ENCODE assay signal across 8 mouse cellular contexts in the genomic region with DNA sequence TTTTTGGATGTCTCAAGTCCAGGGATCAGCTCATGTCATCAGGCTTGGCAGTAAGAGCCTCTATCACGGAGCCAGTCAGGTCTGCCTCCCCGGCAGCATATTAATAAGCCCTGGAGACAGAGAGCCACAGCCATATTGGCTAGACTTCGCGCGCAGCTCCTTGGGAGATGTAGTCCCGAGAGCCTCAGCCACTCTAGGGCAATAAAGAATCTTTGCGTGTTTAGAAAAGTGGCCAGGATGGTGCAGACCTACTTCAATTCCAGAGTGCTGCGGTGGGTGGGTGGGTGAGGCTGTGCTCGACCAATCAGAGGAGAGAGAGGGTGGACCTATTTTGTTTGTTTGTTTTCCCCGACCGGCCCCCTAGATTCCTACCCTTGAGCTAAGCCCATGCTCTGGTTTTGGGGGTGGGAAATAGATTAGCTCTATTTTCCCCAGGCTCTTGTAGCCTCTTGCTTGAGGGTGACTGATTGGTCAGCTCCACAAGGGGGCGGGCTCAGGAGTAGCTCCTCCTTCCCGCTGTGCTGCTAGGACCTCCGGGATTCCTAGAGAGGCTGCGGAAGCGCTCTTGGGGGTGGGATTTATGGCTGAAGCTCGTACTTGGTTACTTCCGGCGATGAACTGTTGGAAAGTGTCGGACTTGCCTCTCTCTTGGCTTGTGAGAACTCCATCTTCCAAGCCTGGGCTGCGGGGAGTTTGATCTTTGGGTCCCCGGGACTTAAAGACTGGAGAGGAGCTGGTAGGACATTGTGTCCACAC. TPM values are rescaled to one million over a fixed set of nuclear protein-coding genes. Genes with fewer than 3 reads are reported as not detected.
DNase-seq lines count a peak whose midpoint lies in the region; ATAC-seq lines count a peak whose summit lies in the region.

Zkscan5 (plus strand) TSS at position 627 of the 756 bp plus-strand sequence.

- peaks cover 23% of the 10 kb centered on the region for H3K36me3 ChIP-seq in heart, embryonic 13.5 days
- H3K36me3 ChIP-seq in liver, embryonic 12.5 days: peaks cover 18% of the 10 kb centered on the region
- H3K36me3 ChIP-seq in stomach, embryonic 15.5 days: 0 out of 2 replicates have a peak, but pooled peaks cover 6% of the 10 kb centered on the region

- peak within 1 kb of the TSS; percentile 91 for H3K27ac ChIP-seq in brown adipose tissue, adult 24 weeks (replicated peaks; ENCODE audit: low read depth, low read length)
- H3K27ac ChIP-seq in heart, embryonic 13.5 days (replicated peaks): peak within 1 kb of the TSS; percentile 95
- H3K27ac ChIP-seq in liver, embryonic 12.5 days: peak within 1 kb of the TSS; percentile 83
- H3K27ac ChIP-seq in stomach, embryonic 15.5 days: peak within 1 kb of the TSS; percentile 93

- H3K4me2 ChIP-seq in heart, embryonic 13.5 days: peak within 1 kb of the TSS; percentile 80
- H3K4me2 ChIP-seq in liver, embryonic 12.5 days: peak within 1 kb of the TSS; percentile 80
- H3K4me2 ChIP-seq in stomach, embryonic 15.5 days: peak within 1 kb of the TSS; percentile 75

- H3K9me3 ChIP-seq in heart, embryonic 13.5 days: no peaks in the 10 kb centered on the region
- no peaks in the 10 kb centered on the region for H3K9me3 ChIP-seq in liver, embryonic 12.5 days (replicated peaks)
- H3K9me3 ChIP-seq in stomach, embryonic 15.5 days: no peaks in the 10 kb centered on the region

- H3K4me3 ChIP-seq in brown adipose tissue, adult 24 weeks (ENCODE audit: insufficient read depth, low read depth, low read length): peak within 1 kb of the TSS; percentile 89
- peak within 1 kb of the TSS; percentile 74 for H3K4me3 ChIP-seq in heart, embryonic 13.5 days
- H3K4me3 ChIP-seq in liver, embryonic 12.5 days: peak within 1 kb of the TSS; percentile 72
- peak within 1 kb of the TSS; percentile 67 for H3K4me3 ChIP-seq in stomach, embryonic 15.5 days (replicated peaks)

- no peaks in the 10 kb centered on the region for H3K27me3 ChIP-seq in heart, embryonic 13.5 days (replicated peaks)
- H3K27me3 ChIP-seq in liver, embryonic 12.5 days (replicated peaks): no peaks in the 10 kb centered on the region
- no peaks in the 10 kb centered on the region for H3K27me3 ChIP-seq in stomach, embryonic 15.5 days (replicated peaks)

- DNase-seq in CD4-positive, CD25-positive, alpha-beta regulatory T cell, adult 2 months (ENCODE audit: low read depth, low spot score): peak; percentile 98
- DNase-seq in fat pad, adult 2 months (ENCODE audit: extremely low read depth, low read depth, low spot score): peak; percentile 90
- peak; percentile 99 for DNase-seq in kidney, postnatal 10 days
- peak; percentile 95 to 97 for DNase-seq in natural killer cell, adult 2 months (ENCODE audit: low spot score in 2 of 2)

- peaks cover 8% of the 10 kb centered on the region for H3K4me1 ChIP-seq in brown adipose tissue, adult 24 weeks (ENCODE audit: control insufficient read depth, insufficient read depth, insufficient read length, low read length)
- H3K4me1 ChIP-seq in heart, embryonic 13.5 days: peaks cover 31% of the 10 kb centered on the region
- H3K4me1 ChIP-seq in liver, embryonic 12.5 days: peaks cover 46% of the 10 kb centered on the region
- peaks cover 17% of the 10 kb centered on the region for H3K4me1 ChIP-seq in stomach, embryonic 15.5 days

- under 1% methylated on average over 22 of the region's 22 CpGs for WGBS in heart, embryonic 13.5 days
- 0% methylated on average over 22 of the region's 22 CpGs for WGBS in liver, embryonic 12.5 days (ENCODE audit: insufficient replicate concordance)
- WGBS in stomach, embryonic 15.5 days: under 1% methylated on average over 22 of the region's 22 CpGs

- ATAC-seq in heart, embryonic 13.5 days (ENCODE audit: extremely low read depth, insufficient number of reproducible peaks, low FRiP score, low TSS enrichment): peak; percentile 87
- ATAC-seq in liver, embryonic 12.5 days: peak; percentile 95
- peak; percentile 98 for ATAC-seq in stomach, embryonic 15.5 days (ENCODE audit: insufficient read depth, low FRiP score, low read depth)

- H3K9ac ChIP-seq in heart, embryonic 13.5 days: peak within 1 kb of the TSS; percentile 85
- peak within 1 kb of the TSS; percentile 77 for H3K9ac ChIP-seq in liver, embryonic 12.5 days
- H3K9ac ChIP-seq in stomach, embryonic 15.5 days: peak within 1 kb of the TSS; percentile 60

RNA-seq across cellular contexts. Expression of gene Zkscan5, which starts in this region (rescaled TPM):
- polyA plus RNA-seq in brown adipose tissue, adult 24 weeks (2012; ENCODE audit: insufficient read depth, insufficient read length, missing spikeins): 9.5 and 10.1 TPM in 2 replicates
- polyA plus RNA-seq in heart, embryonic 13.5 days (2015; fragmentation: Nextera tagmentation; extraction: Ambion mirVana): 9.5 and 10.9 TPM in 2 replicates
- 5.3 and 5.9 TPM in 2 replicates for polyA plus RNA-seq in liver, embryonic 12.5 days (2016; fragmentation: Nextera tagmentation; extraction: Ambion mirVana)
- polyA plus RNA-seq in stomach, embryonic 15.5 days (2015; fragmentation: Nextera tagmentation; extraction: Ambion mirVana): 10.4 and 12.1 TPM in 2 replicates

Comparison
In these comparisons a context has a peak if more than half of its experiments do, and no peak if none do; other contexts are left out.
1. Peak in every context shown above with its lines: DNase-seq, ATAC-seq, H3K4me3 ChIP-seq and H3K27ac ChIP-seq.